Mouse (Mus musculus) stomach, postnatal 0 days (tissue): ENCODE measurements around the gene 5730596B20Rik. TPM values are rescaled to one million over a fixed set of nuclear protein-coding genes. Genes with fewer than 3 reads are reported as not detected.

Experiments used
- ATAC-seq: fragments of 200-750 bp; cut with Nextera tagmentation; 2 replicates; pipeline ENCODE4 v1.8.0; 2017; ENCODE audit not compliant: low FRiP score, low TSS enrichment
- DNase-seq: peaks from one replicate; pipeline ENCODE4 v3.0.0-alpha.2; 2016; ENCODE audit warnings: low spot score
- H3K27ac ChIP-seq: fragments of 300-500 bp; sonication (generic); replicated peaks from 2 replicates; pipeline ENCODE4 v1.5.1; 2014; ENCODE audit warnings: mild to moderate bottlenecking, control low read depth
- H3K27me3 ChIP-seq: fragments of 300-500 bp; sonication (generic); 2 replicates; pipeline ENCODE4 v1.6.1; 2014; ENCODE audit warnings: low read length; ENCODE audit not compliant: control insufficient read depth, insufficient read depth
- H3K36me3 ChIP-seq: fragments of 300-500 bp; sonication (generic); 2 replicates; pipeline ENCODE4 v1.6.1; 2014; ENCODE audit warnings: low read length, mixed read lengths; ENCODE audit not compliant: control insufficient read depth, insufficient read depth
- H3K4me1 ChIP-seq: fragments of 300-500 bp; sonication (generic); replicated peaks from 2 replicates; pipeline ENCODE4 v1.6.1; 2014; ENCODE audit warnings: antibody characterized with exemption; ENCODE audit not compliant: control insufficient read depth, insufficient read depth
- H3K4me2 ChIP-seq: fragments of 300-500 bp; sonication (generic); replicated peaks from 2 replicates; pipeline ENCODE4 v1.6.1; 2014; ENCODE audit warnings: low read depth, mild to moderate bottlenecking, control low read depth, moderate library complexity
- H3K4me3 ChIP-seq: fragments of 300-500 bp; sonication (generic); 2 replicates; pipeline ENCODE4 v1.5.1; 2014; ENCODE audit warnings: low read depth, low read length, control low read depth
- H3K9ac ChIP-seq: fragments of 300-500 bp; sonication (generic); 2 replicates; pipeline ENCODE4 v1.6.1; 2014; ENCODE audit warnings: mild to moderate bottlenecking, low read length, control low read depth, mixed read lengths
- H3K9me3 ChIP-seq: fragments of 300-500 bp; sonication (generic); 2 replicates; pipeline ENCODE4 v1.6.1; 2016; ENCODE audit warnings: low read length; ENCODE audit not compliant: control insufficient read depth
- CTCF ChIP-seq: IDR thresholded peaks from 2 replicates; pipeline ENCODE4 v1.5.1; 2016; ENCODE audit warnings: antibody characterized with exemption, low read depth, mild to moderate bottlenecking, moderate library complexity
- EP300 ChIP-seq: optimal IDR thresholded peaks from 2 replicates; pipeline ENCODE3; 2016; ENCODE audit warnings: antibody characterized with exemption
- WGBS: fragments of 180-500 bp; shearing (Covaris S2); extraction: QIAGEN DNeasy Blood & Tissue Kit; methylation state at CpG from one replicate; pipeline ENCODE4 v1.1.7; 2014; 5-methylcytosine and 5-hydroxymethylcytosine counted together
- polyA plus RNA-seq: library from polyadenylated mRNA; unstranded; fragments of >200 nt; fragmentation: Nextera tagmentation; extraction: Ambion mirVana; gene quantifications from 2 replicates; pipeline ENCODE4 v1.2.1, GENCODE M21; 2015

5730596B20Rik gene
- polyA plus RNA-seq, 1 experiment from 2014 or later: 0.90 TPM

DNA sequence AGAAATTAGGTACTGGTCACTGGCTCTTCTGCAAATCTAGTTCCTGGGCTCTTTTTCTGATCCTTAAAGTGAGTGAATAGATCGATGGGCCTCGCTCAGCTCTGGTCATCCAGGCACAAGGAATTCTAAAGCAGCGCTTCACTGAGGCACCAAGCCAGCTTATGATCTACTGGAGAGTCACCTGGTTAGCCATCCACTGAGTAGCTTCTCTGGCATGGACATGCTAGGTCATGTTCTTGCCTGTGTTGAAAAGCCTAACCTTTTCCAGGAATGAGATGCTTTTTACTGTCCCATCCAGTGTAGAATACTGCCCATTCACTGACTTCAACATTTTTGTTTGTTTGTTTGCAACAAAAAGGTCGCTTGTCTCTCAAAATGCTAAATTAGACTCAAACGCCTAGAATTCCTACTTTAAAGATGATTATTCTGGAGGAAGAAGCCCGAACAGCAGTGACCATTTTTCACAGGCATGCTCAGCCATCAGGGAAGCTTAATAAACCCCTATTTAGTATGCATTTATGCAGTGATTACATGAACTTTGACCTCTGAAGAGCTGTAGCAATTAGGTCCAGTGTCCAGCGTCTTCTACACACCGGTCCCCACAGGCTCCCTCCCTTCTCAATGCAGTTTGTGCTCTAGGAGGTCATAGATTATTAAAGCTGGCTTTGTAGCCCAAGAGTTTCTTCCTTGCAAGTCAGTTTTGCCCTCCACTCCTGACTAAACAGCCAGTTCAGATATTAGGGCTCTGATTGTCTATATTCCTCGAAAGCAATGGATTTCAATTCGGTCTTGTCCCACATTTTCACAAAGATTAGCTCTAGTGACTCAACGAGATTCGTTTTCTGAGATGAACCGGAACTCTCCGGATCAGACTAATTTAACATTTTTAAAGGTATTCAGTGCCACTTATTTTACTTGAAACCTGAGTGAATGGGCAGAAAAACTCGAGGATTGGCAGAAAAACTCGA, 24.8 kb upstream of the 5730596B20Rik start:
- Histone ChIP-seq H3K4me2 (no peak overlapping the region), H3K9ac (no peak overlapping the region), H3K27me3 (0 out of 2 replicates have a peak, but pooled peaks cover 2% of the 10 kb centered on the region), H3K4me3 (no peak overlapping the region), H3K27ac (no peak overlapping the region), H3K4me1 (no peaks in the 10 kb centered on the region), H3K9me3 (no peaks in the 10 kb centered on the region), H3K36me3 (no peaks in the 10 kb centered on the region)
- ATAC-seq (no peak), DNase-seq (no peak)
- 49% methylated on average over 16 of the region's 16 CpGs for WGBS
- TF ChIP-seq CTCF (no peak), EP300 (no peak)

- Histone ChIP-seq H3K4me1 (no peaks in the 10 kb centered on the region), H3K9ac (no peak overlapping the region), H3K4me3 (no peak overlapping the region), H3K36me3 (no peaks in the 10 kb centered on the region), H3K9me3 (no peaks in the 10 kb centered on the region), H3K27ac (no peak overlapping the region), H3K4me2 (no peak overlapping the region), H3K27me3 (0 out of 2 replicates have a peak, but pooled peaks cover 2% of the 10 kb centered on the region)
- TF ChIP-seq CTCF: no peak
- TF ChIP-seq EP300: no peak
- 39% methylated on average over 6 of the region's 6 CpGs for WGBS
- no peak for ATAC-seq
- no peak for DNase-seq
Measured at GRCm38 (mm10) chr6:52153270-52153669, 24.0 kb upstream of the 5730596B20Rik start.

- 0 out of 2 replicates have a peak, but pooled peaks cover 2% of the 10 kb centered on the region for H3K27me3 ChIP-seq
- no peak for DNase-seq
- H3K4me1 ChIP-seq: no peaks in the 10 kb centered on the region
- TF ChIP-seq CTCF: no peak
- TF ChIP-seq EP300: no peak
- no peak overlapping the region for H3K9ac ChIP-seq
- ATAC-seq: no peak
- H3K27ac ChIP-seq: no peak overlapping the region
- no peak overlapping the region for H3K4me3 ChIP-seq
- H3K9me3 ChIP-seq: no peaks in the 10 kb centered on the region
- whole genome bisulfite sequencing: 77% methylated on average over 5 of the region's 5 CpGs
- H3K36me3 ChIP-seq: no peaks in the 10 kb centered on the region
- H3K4me2 ChIP-seq: no peak overlapping the region
Measured at GRCm38 (mm10) chr6:52154044-52154443, 23.3 kb upstream of the 5730596B20Rik start.

- no peak overlapping the region for H3K27ac ChIP-seq
- no peak overlapping the region for H3K4me3 ChIP-seq
- 0 out of 2 replicates have a peak, but pooled peaks cover 2% of the 10 kb centered on the region for H3K27me3 ChIP-seq
- ATAC-seq: no peak
- 66% methylated on average over 3 of the region's 3 CpGs for WGBS
- no peak overlapping the region for H3K9ac ChIP-seq
- no peak overlapping the region for H3K4me2 ChIP-seq
- H3K9me3 ChIP-seq: no peaks in the 10 kb centered on the region
- no peak for TF ChIP-seq CTCF
- no peak for TF ChIP-seq EP300
- no peaks in the 10 kb centered on the region for H3K36me3 ChIP-seq
- no peaks in the 10 kb centered on the region for H3K4me1 ChIP-seq
- no peak for DNase-seq
Measured at GRCm38 (mm10) chr6:52155471-52155870, 21.8 kb upstream of the 5730596B20Rik start.

- H3K9me3 ChIP-seq: no peaks in the 10 kb centered on the region
- WGBS: 54% methylated on average over 20 of the region's 20 CpGs
- H3K4me2 ChIP-seq: no peak overlapping the region
- H3K36me3 ChIP-seq: no peaks in the 10 kb centered on the region
- no peak for ATAC-seq
- TF ChIP-seq EP300: no peak
- no peak for TF ChIP-seq CTCF
- DNase-seq: no peak
- H3K27ac ChIP-seq: no peak overlapping the region
- H3K27me3 ChIP-seq: 0 out of 2 replicates have a peak, but pooled peaks cover 2% of the 10 kb centered on the region
- no peak overlapping the region for H3K4me3 ChIP-seq
- H3K9ac ChIP-seq: no peak overlapping the region
- H3K4me1 ChIP-seq: no peaks in the 10 kb centered on the region
Measured at GRCm38 (mm10) chr6:52156551-52157200, 20.6 kb upstream of the 5730596B20Rik start.
